Mouse (Mus musculus) embryonic fibroblast, embryonic 13.5 days (primary cell): ENCODE results near the gene Unc13a.

Experiments
- CTCF ChIP-seq: IDR thresholded peaks from 2 replicates; pipeline ENCODE4 v1.5.1; 2011; ENCODE audit warnings: mild to moderate bottlenecking, control low read depth, low read length, moderate library complexity, borderline replicate concordance; ENCODE audit not compliant: insufficient read depth
- POLR2A ChIP-seq: IDR thresholded peaks from 2 replicates; pipeline ENCODE4 v1.6.1; 2011; ENCODE audit warnings: low read depth, mild to moderate bottlenecking, control low read depth, low read length, moderate library complexity

DNA sequence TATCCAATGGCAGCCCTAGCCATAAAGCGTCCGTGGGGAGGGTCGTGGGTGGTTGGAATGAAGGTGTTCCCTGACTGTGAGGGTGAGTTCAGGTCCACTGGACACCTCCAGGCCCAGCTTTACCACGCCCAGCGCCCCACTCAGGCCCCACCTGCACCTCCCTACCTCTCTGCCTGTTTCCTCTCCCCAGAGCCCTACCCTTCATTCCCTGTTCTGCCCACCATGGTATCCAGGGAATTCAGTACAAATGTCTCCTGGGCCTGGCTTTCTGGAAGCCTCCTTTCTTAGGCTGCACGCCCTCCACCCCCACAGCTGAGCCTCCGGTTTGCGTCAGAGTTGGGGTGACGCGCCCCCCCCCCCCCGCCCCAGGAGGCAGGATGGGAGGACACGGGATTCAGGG, 1.4 kb downstream of the Unc13a start:
- no peak for TF ChIP-seq CTCF
- no peak for TF ChIP-seq POLR2A
